Mouse (Mus musculus) spleen, adult 2 months (tissue): ENCODE data around the gene Myo9a.

Experiments
- CTCF ChIP-seq: fragments of 200-500 bp; IDR thresholded peaks from 2 replicates; pipeline ENCODE4 v1.5.1; 2011; ENCODE audit warnings: mild to moderate bottlenecking, inconsistent platforms; ENCODE audit not compliant: insufficient read depth, insufficient read length, insufficient replicate concordance; ENCODE audit errors: extremely low read depth
- POLR2A ChIP-seq: fragments of 200-500 bp; IDR thresholded peaks from 2 replicates; pipeline ENCODE4 v1.6.1; 2011; ENCODE audit warnings: low read depth, low read length, inconsistent platforms

GRCm38 (mm10) chr9:59706850-59707825, 43.6 kb upstream of the Myo9a start:
- TF ChIP-seq CTCF: no peak
- no peak for TF ChIP-seq POLR2A
